Mouse (Mus musculus) embryonic facial prominence, embryonic 15.5 days (tissue): ENCODE measurements around the gene Gramd4. TPM values are rescaled to one million over a fixed set of nuclear protein-coding genes. Genes with fewer than 3 reads are reported as not detected.

Experiments
- ATAC-seq: fragments of 200-750 bp; cut with Nextera tagmentation; 2 replicates; pipeline ENCODE4 v1.8.0; 2017; ENCODE audit warnings: low read depth, moderate TSS enrichment; ENCODE audit not compliant: insufficient number of reproducible peaks, low FRiP score, low TSS enrichment
- H3K27ac ChIP-seq: fragments of 300-500 bp; sonication (generic); replicated peaks from 2 replicates; pipeline ENCODE4 v1.5.1; 2015; ENCODE audit warnings: mild to moderate bottlenecking, inconsistent platforms
- H3K27me3 ChIP-seq: fragments of 300-500 bp; sonication (generic); 2 replicates; pipeline ENCODE4 v1.6.1; 2015; ENCODE audit warnings: inconsistent platforms
- H3K36me3 ChIP-seq: fragments of 300-500 bp; sonication (generic); 2 replicates; pipeline ENCODE4 v1.6.1; 2015; ENCODE audit warnings: mild to moderate bottlenecking, inconsistent platforms
- H3K4me1 ChIP-seq: fragments of 300-500 bp; sonication (generic); 2 replicates; pipeline ENCODE4 v1.6.1; 2015; ENCODE audit warnings: inconsistent platforms
- H3K4me2 ChIP-seq: fragments of 300-500 bp; sonication (generic); replicated peaks from 2 replicates; pipeline ENCODE4 v1.6.1; 2015; ENCODE audit warnings: mild to moderate bottlenecking, inconsistent platforms
- H3K4me3 ChIP-seq: fragments of 300-500 bp; sonication (generic); replicated peaks from 2 replicates; pipeline ENCODE4 v1.5.1; 2015; ENCODE audit warnings: mild to moderate bottlenecking, inconsistent platforms
- H3K9ac ChIP-seq: fragments of 300-500 bp; sonication (generic); 2 replicates; pipeline ENCODE4 v1.6.1; 2015; ENCODE audit warnings: inconsistent platforms
- H3K9me3 ChIP-seq: fragments of 300-500 bp; sonication (generic); replicated peaks from 2 replicates; pipeline ENCODE4 v1.6.1; 2016; ENCODE audit warnings: inconsistent platforms
- WGBS: fragments of 180-500 bp; shearing (Covaris S2); methylation state at CpG from one replicate; pipeline ENCODE4 v1.1.7; 2015; 5-methylcytosine and 5-hydroxymethylcytosine counted together
- polyA plus RNA-seq: library from polyadenylated mRNA; unstranded; fragments of >200 nt; fragmentation: Nextera tagmentation; extraction: Ambion mirVana; gene quantifications from 2 replicates; pipeline ENCODE4 v1.2.1, GENCODE M21; 2015

Gene Gramd4
- polyA plus RNA-seq, 1 experiment from 2014 or later, result 18.9 TPM

DNA sequence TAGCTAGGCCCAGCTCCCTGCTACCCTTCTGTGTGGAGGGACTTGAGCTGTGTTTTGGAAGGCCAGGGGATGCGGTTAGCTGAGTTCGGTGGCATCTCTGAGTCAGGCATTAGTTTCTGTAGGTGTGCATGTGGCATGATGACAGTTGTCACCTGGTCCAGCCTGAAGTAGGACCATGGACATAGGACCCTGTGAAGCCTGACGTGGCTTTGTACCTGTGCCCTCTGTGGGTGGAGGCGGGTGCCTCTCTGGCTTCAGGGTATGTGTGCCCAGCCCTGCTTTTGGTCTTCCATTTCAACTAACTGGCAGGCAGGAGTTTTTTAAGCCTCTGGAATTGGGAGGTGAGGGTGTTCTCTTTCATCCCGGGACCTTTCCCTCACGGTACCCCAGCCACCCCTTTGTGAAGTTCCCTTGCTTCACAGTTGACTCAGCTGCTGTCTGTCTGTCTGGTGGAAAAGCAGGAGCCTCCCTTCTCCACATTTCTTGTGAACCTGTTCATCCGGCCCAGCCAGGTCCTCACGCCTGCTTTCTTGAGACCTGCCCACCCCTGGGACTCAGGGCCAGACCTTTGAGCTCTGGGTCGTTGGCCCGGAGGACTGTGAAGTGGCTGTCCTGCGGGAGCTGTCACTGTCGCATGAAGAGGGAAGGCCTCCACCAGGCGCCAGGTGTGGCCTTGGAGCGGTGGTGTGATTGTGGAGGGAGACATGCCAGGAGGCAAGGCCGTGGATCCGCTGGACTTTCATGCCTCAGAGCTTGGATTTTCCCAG lies 16.9 kb downstream of the Gramd4 start:
- H3K4me1 ChIP-seq, result peaks cover 30% of the 10 kb centered on the region
- H3K27me3 ChIP-seq, result no peaks in the 10 kb centered on the region
- no peaks in the 10 kb centered on the region for H3K36me3 ChIP-seq
- no peak overlapping the region for H3K4me2 ChIP-seq
- 71% methylated on average over 16 of the region's 16 CpGs for WGBS
- H3K27ac ChIP-seq, result peak overlapping the region; percentile 8; the same call in 1 of the 2 replicates
- no peaks in the 10 kb centered on the region for H3K9me3 ChIP-seq
- H3K4me3 ChIP-seq, result no peak overlapping the region
- H3K9ac ChIP-seq, result no peak overlapping the region
- no peak for ATAC-seq

- Histone ChIP-seq H3K4me3 (no peak overlapping the region), H3K36me3 (no peaks in the 10 kb centered on the region), H3K27me3 (no peaks in the 10 kb centered on the region), H3K9ac (no peak overlapping the region), H3K9me3 (no peaks in the 10 kb centered on the region), H3K27ac (no peak overlapping the region), H3K4me1 (peaks cover 22% of the 10 kb centered on the region; the same call in 1 of the 2 replicates), H3K4me2 (no peak overlapping the region)
- 87% methylated on average over 20 of the region's 20 CpGs for WGBS
- ATAC-seq, result no peak
Measured at GRCm38 (mm10) chr15:86075305-86076047, 18.0 kb downstream of the Gramd4 start.

DNA sequence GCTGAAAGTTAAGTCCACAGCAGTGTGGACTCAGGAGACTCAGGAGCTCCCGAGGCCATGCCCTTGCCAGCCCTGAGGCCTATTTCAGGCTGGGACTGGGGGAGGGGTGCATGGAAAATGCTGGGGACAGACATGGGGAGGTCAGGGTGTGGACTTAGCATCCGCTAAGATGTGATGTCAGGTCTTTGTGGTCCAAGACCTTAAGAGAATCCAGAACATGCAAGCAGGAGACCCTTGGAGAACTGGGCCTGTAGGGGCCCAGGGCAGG lies 18.5 kb downstream of the Gramd4 start:
- Histone ChIP-seq H3K9ac (no peak overlapping the region), H3K9me3 (no peaks in the 10 kb centered on the region), H3K4me2 (no peak overlapping the region), H3K4me1 (peaks cover 16% of the 10 kb centered on the region; the same call in 1 of the 2 replicates), H3K36me3 (no peaks in the 10 kb centered on the region), H3K27me3 (no peaks in the 10 kb centered on the region), H3K4me3 (no peak overlapping the region), H3K27ac (no peak overlapping the region)
- no peak for ATAC-seq
- 68% methylated on average over 2 of the region's 2 CpGs for WGBS

GRCm38 (mm10) chr15:86076378-86076777 lies 18.9 kb downstream of the Gramd4 start:
- no peak overlapping the region for H3K4me2 ChIP-seq

GRCm38 (mm10) chr15:86077934-86078333 lies 20.4 kb downstream of the Gramd4 start:
- no peak overlapping the region for H3K27ac ChIP-seq
- no peaks in the 10 kb centered on the region for H3K27me3 ChIP-seq
- no peak overlapping the region for H3K4me2 ChIP-seq
- no peak overlapping the region for H3K4me3 ChIP-seq
- no peaks in the 10 kb centered on the region for H3K9me3 ChIP-seq
- no peak overlapping the region for H3K9ac ChIP-seq
- no peaks in the 10 kb centered on the region for H3K36me3 ChIP-seq
- 72% methylated on average over 5 of the region's 5 CpGs for WGBS
- H3K4me1 ChIP-seq, result peaks cover 22% of the 10 kb centered on the region; the same call in 1 of the 2 replicates
- ATAC-seq, result no peak

More at GRCm38 (mm10) chr15:86076378-86076777, 18.9 kb downstream of the Gramd4 start:
- WGBS, result 69% methylated on average over 8 of the region's 8 CpGs
- Histone ChIP-seq H3K9ac (no peak overlapping the region), H3K9me3 (no peaks in the 10 kb centered on the region), H3K27me3 (no peaks in the 10 kb centered on the region), H3K36me3 (no peaks in the 10 kb centered on the region), H3K27ac (no peak overlapping the region), H3K4me1 (peaks cover 14% of the 10 kb centered on the region; the same call in 1 of the 2 replicates), H3K4me3 (no peak overlapping the region)
- ATAC-seq, result no peak

GRCm38 (mm10) chr15:86078481-86079216 lies 21.2 kb downstream of the Gramd4 start:
- 63% methylated on average over 18 of the region's 18 CpGs for WGBS

DNA sequence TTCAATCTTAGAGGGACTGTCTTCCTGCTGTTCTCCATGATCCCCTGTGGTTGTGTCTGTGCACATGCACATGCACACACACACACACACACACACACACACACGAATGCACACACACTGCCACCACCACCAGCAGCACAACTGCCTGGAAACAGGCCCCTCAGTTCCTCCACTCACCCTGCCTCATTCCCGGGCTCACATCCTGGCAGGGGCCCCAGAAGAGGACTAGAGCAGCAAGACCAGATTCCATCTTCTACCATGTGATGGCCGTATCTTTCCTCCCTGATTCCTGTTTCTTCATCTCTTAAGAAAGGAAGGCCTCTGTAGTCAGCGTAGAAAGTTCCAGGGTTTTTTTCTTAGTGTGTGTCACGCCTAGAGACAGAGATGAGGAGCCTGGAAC lies 22.0 kb downstream of the Gramd4 start:
- ATAC-seq, result no peak
- Histone ChIP-seq H3K4me1 (peaks cover 26% of the 10 kb centered on the region; the same call in 1 of the 2 replicates), H3K36me3 (no peaks in the 10 kb centered on the region), H3K9ac (no peak overlapping the region), H3K27me3 (no peaks in the 10 kb centered on the region), H3K4me3 (no peak overlapping the region), H3K4me2 (no peak overlapping the region), H3K27ac (no peak overlapping the region), H3K9me3 (no peaks in the 10 kb centered on the region)
- 62% methylated on average over 5 of the region's 5 CpGs for WGBS

More at GRCm38 (mm10) chr15:86078481-86079216, 21.2 kb downstream of the Gramd4 start:
- no peaks in the 10 kb centered on the region for H3K36me3 ChIP-seq
- H3K4me1 ChIP-seq, result peaks cover 27% of the 10 kb centered on the region; the same call in 1 of the 2 replicates
- H3K4me3 ChIP-seq, result no peak overlapping the region
- ATAC-seq, result no peak
- H3K27ac ChIP-seq, result no peak overlapping the region
- no peak overlapping the region for H3K9ac ChIP-seq
- H3K27me3 ChIP-seq, result no peaks in the 10 kb centered on the region
- no peaks in the 10 kb centered on the region for H3K9me3 ChIP-seq
- no peak overlapping the region for H3K4me2 ChIP-seq

GRCm38 (mm10) chr15:86079876-86080275 lies 22.4 kb downstream of the Gramd4 start:
- no peaks in the 10 kb centered on the region for H3K9me3 ChIP-seq
- no peaks in the 10 kb centered on the region for H3K36me3 ChIP-seq
- no peak overlapping the region for H3K27ac ChIP-seq
- peaks cover 23% of the 10 kb centered on the region; the same call in 1 of the 2 replicates for H3K4me1 ChIP-seq
- no peak for ATAC-seq
- H3K9ac ChIP-seq, result no peak overlapping the region
- no peak overlapping the region for H3K4me3 ChIP-seq
- 68% methylated on average over 4 of the region's 4 CpGs for WGBS
- no peaks in the 10 kb centered on the region for H3K27me3 ChIP-seq
- no peak overlapping the region for H3K4me2 ChIP-seq

- Histone ChIP-seq H3K27me3 (no peaks in the 10 kb centered on the region), H3K9me3 (no peaks in the 10 kb centered on the region), H3K4me1 (peaks cover 23% of the 10 kb centered on the region), H3K27ac (no peak overlapping the region), H3K4me3 (no peak overlapping the region), H3K36me3 (no peaks in the 10 kb centered on the region), H3K9ac (no peak overlapping the region), H3K4me2 (no peak overlapping the region)
- ATAC-seq, result no peak
- 55% methylated on average over 1 of the region's 1 CpGs for WGBS
Measured at GRCm38 (mm10) chr15:86080408-86080807, 22.9 kb downstream of the Gramd4 start.

DNA sequence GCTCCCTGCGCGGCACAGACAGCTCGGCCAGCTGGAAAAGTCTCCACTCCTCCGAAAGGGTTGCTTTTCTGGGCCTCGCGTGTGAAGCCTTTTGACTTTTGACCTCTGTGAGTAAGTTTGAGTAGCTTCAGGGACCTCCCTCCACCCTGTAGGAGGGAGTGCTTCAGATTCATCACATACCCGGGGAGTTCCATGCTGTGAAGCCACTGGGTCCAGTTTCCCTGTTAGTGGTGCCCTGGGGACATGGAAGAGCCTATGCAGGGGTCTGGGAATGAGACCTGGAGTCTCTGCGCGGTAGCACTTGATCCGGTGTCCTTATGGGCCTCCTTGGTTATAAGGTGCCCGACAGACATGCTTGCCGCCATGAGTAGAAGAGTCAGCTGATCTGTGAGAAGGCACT lies 24.2 kb downstream of the Gramd4 start:
- no peaks in the 10 kb centered on the region for H3K36me3 ChIP-seq
- peaks cover 34% of the 10 kb centered on the region for H3K4me1 ChIP-seq
- H3K9ac ChIP-seq, result no peak overlapping the region
- no peaks in the 10 kb centered on the region for H3K9me3 ChIP-seq
- WGBS, result 62% methylated on average over 12 of the region's 12 CpGs
- H3K4me3 ChIP-seq, result no peak overlapping the region
- H3K4me2 ChIP-seq, result no peak overlapping the region
- no peak for ATAC-seq
- H3K27me3 ChIP-seq, result no peaks in the 10 kb centered on the region
- no peak overlapping the region for H3K27ac ChIP-seq

DNA sequence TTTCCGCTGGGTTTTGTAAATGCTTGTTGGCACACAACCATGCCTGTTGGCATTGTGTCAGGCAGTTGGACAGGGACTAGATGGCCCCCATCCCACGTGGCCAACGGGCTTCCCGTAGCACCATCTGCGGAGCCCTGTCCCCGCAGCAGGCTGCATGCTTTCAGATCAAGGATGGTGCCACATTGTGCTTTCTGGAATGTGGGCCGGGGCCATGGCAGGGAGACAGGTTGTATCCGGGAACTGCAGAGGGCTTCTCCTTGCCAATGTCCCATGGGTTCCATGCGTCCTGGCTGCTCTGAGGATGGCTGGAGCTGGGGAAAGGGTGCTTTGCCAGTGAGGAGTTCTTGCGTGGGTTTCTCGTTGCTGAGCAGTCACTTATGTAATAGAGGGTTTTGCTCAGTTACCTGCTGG lies 25.1 kb downstream of the Gramd4 start:
- no peaks in the 10 kb centered on the region for H3K27me3 ChIP-seq
- no peak overlapping the region for H3K27ac ChIP-seq
- no peak overlapping the region for H3K4me2 ChIP-seq
- no peaks in the 10 kb centered on the region for H3K36me3 ChIP-seq
- WGBS, result 83% methylated on average over 11 of the region's 11 CpGs
- H3K9ac ChIP-seq, result no peak overlapping the region
- ATAC-seq, result no peak
- no peaks in the 10 kb centered on the region for H3K9me3 ChIP-seq
- no peak overlapping the region for H3K4me3 ChIP-seq
- H3K4me1 ChIP-seq, result peaks cover 43% of the 10 kb centered on the region
